Mouse (Mus musculus) embryo, embryonic 10.5 days (tissue): ENCODE measurements around the gene Rapgef6.

Experiments
- DNase-seq: peaks from one replicate; pipeline ENCODE4 v3.0.0-alpha.2; 2015; ENCODE audit warnings: low spot score

Rapgef6 gene

GRCm38 (mm10) chr11:54693696-54694095, 171.0 kb downstream of the Rapgef6 start:
- no peak for DNase-seq

GRCm38 (mm10) chr11:54694291-54694690, 171.6 kb downstream of the Rapgef6 start:
- no peak for DNase-seq

GRCm38 (mm10) chr11:54695951-54696350, 173.3 kb downstream of the Rapgef6 start:
- peak; percentile 26 for DNase-seq

GRCm38 (mm10) chr11:54697611-54698010, 175.0 kb downstream of the Rapgef6 start:
- no peak for DNase-seq

- no peak for DNase-seq
Observed at GRCm38 (mm10) chr11:54698636-54699035, 176.0 kb downstream of the Rapgef6 start.

DNA sequence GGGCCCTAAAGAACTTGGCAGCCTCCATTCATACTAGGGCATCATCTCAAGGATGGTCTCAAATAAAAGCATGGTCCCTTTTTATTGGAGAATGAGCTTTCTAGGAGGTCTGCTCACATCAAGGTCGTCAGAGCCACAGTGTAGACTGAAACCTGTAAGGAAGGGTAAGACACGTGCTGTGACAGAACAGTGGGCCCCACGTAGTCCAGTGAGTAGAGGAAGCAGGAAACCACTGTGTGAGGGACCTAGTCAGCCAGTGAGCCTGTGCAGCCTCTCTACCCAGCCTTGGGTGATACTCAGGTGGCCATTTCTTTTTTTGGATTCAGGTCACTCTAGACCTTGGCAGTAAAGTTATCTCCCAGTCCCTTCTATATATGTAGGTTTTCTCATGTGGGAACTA, 177.3 kb downstream of the Rapgef6 start:
- DNase-seq, result no peak

- no peak for DNase-seq
Observed at GRCm38 (mm10) chr11:54701848-54702247, 179.2 kb downstream of the Rapgef6 start.

- peak; percentile 83 for DNase-seq
Observed at GRCm38 (mm10) chr11:54703306-54703705, 180.7 kb downstream of the Rapgef6 start.

DNA sequence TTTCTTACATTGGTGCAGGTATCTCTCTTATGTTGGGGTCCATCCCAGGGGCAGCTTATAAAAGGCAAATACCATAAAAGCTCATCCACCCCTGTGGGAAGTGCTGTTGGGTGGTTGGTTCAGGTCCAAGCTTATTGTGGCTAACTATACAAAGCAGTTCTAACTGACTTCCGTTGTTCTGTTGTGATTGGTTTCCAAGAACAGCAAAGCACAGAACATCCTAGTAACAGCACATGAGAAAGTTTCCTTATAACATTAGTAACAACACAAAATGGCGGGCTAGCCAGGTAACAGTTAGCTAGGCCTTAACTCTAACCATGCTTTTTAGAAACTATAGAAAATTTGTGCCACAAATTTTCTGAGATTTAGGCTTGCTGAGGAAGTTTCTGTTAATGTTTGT, 185.5 kb downstream of the Rapgef6 start:
- no peak for DNase-seq

- no peak for DNase-seq
Observed at GRCm38 (mm10) chr11:54709645-54710044, 187.0 kb downstream of the Rapgef6 start.

DNA sequence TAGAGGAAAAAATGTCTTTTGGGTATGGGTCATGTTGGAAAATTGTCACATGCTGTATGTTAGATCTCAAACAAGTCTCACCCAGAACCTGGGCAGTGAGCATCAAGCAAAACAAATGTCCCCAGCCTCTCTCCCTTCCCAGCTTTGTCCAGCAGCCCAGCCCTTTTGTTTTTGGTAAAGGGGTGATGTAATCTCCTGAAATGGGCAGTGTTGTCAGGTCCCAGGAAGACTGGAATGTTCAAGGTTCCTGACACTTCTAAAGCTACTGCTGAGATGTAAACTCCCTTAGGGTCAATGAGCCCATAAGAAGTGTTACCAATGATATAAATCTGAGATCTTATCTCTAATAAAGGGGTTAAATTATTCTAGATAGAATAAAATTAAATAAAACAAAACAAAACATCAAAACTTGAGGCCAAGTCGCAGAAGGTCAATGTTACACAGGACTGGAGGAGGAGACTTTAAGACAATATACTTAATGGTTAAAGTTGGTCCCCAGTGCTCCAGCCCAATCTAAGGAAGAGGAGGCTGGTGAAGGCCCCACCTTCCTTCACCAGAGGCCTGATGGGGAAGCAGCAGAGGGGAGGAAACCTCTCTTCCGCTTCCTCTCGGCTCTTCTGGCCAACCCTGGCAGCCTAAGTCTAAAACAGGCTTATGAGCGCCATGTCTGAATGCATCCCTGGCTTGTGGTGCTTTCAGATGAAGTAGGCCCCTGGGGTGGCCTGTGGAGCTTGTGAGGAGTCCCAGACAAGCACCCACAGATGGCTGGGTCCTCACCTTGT, 188.1 kb downstream of the Rapgef6 start:
- no peak for DNase-seq

DNA sequence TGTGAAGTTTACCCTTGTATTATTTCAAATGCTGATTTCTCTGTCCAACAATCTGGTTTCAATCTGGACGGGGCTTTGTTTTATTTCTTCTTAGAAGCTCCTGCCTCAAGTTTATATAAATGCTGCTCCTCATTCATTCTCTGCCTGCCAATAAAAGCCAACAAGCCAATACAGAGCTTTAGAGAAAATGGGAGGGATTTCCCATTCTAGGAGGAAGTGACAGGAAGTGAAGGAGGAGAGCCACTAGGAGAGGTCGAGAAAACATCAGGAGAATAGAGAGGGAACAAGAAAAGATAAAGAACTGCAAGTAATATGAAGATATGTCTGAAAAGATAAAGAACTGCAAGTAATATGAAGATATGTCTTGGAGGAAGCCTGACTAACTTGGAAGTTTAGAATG, 190.2 kb downstream of the Rapgef6 start:
- DNase-seq, result no peak

GRCm38 (mm10) chr11:54717893-54718292, 195.2 kb downstream of the Rapgef6 start:
- no peak for DNase-seq

DNA sequence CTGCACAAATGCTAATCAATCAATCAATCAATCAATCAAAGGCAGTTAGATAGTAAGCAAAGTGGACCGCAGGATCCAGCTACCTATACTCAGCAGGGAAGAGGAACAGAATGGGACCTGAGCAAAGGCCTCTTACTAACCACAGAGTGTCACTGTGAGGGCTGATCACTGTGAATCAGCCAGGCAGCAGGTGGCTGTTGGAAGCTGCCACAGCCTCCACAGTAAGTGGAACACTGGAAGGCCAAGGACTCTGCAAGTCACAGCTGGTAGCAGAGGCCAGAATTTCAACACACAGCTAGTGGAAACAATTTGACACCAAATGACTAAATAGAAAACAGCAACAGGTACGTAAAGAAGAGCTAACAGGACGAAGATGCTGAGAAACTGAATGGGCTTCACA, 196.0 kb downstream of the Rapgef6 start:
- DNase-seq, result no peak

DNA sequence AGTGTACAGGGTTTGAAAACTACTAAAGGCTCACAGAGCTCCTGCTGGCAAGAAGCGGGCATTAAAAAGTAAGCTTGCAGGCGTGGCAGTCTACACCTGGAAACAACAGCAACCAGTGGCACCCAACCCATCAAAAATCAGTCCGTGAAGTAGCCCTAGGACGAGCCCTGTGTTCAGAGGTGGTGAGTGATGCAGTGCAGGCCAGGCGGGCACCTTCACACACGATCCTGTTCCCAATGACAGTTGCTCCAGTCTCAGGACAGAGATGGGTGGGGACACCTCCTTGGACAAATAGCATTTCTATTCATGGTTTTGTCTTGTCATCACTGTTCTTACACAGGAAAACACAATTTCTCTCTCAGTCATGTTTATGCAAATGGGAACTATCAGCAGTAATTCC, 199.4 kb downstream of the Rapgef6 start:
- DNase-seq, result no peak

- DNase-seq, result no peak
Observed at GRCm38 (mm10) chr11:54724353-54725034, 201.8 kb downstream of the Rapgef6 start.

- no peak for DNase-seq
Observed at GRCm38 (mm10) chr11:54726571-54727062, 204.0 kb downstream of the Rapgef6 start.

DNA sequence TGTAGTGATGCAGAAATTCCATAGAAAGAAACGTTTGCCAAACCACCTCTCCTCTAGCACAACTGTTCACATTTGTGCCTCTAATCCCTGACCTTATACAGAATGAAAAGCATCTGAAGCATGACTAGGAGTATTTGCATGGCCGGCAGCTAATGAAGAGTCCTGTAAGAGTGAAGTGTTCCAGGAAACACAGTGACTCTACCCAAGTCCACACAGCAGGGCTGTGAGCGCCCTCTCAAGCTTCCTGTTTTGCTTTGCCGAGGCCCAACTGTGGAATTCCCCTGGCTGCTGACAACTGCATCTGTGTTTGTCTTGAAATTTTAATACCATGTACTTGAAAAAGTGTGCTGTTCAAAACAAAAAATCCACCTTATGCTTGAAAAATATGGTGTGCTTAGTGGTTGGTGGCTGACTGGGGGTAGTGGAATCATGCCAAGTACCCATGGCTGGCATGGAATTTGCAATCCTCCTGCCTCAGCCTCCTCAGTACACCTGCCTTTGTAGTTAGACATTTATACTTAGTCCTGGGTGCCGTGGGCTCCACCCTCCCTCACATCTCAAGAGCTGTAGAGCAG, 204.8 kb downstream of the Rapgef6 start:
- DNase-seq, result no peak

DNA sequence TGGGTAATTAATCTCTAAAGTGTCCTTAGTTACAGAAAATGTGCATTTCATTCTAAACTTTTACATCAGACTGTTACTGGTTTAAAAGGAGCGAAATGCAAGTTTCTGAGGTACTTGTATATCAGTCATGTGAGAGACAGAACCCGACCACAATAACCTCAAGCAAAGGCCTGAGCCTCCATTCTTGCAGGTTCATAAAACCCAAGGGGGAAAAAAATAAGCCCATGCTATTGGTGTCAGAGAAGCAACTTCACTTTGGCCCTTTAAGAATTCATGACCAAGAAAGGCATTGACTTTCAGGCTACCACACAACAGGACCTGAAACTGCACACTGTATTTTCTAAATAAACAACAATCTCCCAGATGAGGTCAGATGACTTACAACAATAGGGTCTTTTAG, 205.7 kb downstream of the Rapgef6 start:
- no peak for DNase-seq

DNA sequence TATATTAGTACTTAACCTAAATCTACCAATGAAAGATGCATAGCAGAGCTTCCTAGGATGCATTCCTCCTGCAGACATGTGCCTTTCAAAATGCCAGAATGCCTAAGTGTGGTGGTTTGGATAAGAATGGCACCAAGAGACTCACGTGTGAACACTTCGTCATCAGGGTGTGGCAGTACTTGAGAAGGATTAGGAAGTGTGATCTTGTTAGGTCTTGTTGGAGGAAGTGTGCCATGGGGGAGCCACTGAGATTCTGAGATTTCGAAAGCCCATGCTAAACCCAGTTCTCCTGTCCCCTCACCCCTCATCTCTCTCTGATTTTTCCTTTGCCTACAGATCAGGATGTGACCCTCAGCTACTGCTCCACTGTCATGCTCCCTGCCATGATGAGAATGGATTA, 206.7 kb downstream of the Rapgef6 start:
- DNase-seq, result no peak

- no peak for DNase-seq
Observed at GRCm38 (mm10) chr11:54730931-54731330, 208.3 kb downstream of the Rapgef6 start.

DNA sequence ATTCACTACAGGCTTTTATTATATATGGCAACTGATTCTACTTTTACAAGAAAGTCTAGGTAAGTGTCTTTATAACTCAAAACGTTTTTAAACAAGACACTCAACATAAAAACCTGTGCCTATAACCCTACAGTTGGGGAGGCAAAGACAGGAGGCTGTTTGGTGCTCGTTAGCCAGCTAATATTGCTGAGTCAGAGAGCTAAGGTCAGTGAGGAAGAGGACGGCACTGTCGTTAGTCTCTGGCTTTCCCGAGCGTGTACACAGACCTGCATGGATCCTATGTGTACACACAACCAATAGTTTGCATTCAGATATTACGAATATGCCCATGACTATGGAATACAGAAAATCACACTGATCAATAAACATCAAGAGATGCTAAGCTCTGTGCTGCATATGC, 208.7 kb downstream of the Rapgef6 start:
- no peak for DNase-seq

DNA sequence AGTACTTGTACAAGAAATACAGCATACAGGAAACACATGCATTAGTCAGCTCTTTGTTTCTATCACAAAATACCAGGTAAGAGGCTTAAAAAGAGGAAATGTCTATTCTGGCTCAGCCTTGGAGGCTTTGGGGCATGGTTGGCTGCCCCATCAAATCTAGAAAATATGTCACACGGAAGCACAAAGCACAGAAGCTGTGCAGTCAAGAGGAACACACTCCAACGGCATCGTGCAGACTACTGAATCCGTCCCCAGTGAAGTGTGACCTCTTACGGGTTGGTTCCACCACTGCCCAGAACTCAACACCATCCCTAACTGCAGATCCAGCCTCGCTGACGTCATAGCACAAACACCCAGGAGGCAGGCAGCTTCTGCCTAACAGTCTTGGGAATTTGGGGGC, 210.9 kb downstream of the Rapgef6 start:
- DNase-seq, result no peak
